In the genomic region with DNA sequence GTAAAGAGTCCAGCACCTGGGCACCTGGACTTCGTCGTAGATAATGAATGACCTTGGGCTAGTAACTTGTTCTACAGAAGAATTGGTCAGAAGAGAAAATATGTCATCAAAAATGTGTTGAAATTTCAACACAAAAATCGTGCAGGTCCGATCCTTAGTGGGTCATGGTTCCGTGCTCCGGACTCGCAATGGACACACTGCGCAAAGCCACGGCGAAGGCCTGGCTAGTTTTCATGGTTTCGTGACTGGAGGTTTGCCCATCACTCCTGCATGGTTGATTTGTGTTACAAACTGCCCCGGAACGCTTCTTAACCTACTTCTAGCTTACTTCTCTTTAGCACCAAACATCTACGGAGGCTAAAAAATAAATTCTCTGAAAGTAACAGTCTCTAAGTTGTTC, we compare ENCODE assay signal across 9 mouse cellular contexts. TPM values are rescaled to one million over a fixed set of nuclear protein-coding genes. Genes with fewer than 3 reads are reported as not detected.
A peak's percentile ranks its signal among the peaks of the same experiment; 100 is the strongest.
DNase-seq lines count a peak whose midpoint lies in the region; ATAC-seq and TF ChIP-seq lines count a peak whose summit lies in the region.
"Had no signal": no experiment of that assay in that cellular context is flagged by ENCODE, and none has a peak within 500 bp of the region (broad histone marks: within the 10 kb centered on the region; RNA-seq: fewer than 3 reads in every experiment).

No protein-coding gene starts in this region.

- H3K27me3 ChIP-seq in heart, postnatal 0 days (ENCODE audit: control insufficient read depth, insufficient read depth, low read length), result peaks cover 24% of the 10 kb centered on the region
- H3K27me3 ChIP-seq in embryonic facial prominence, embryonic 13.5 days, result peaks cover 17% of the 10 kb centered on the region
- H3K27me3 ChIP-seq in intestine, embryonic 16.5 days (replicated peaks; ENCODE audit: control insufficient read depth, insufficient read depth, low read length), result peaks cover 23% of the 10 kb centered on the region

- TF ChIP-seq CTCF in heart, postnatal 0 days (IDR thresholded peaks at IDR 0.05; ENCODE audit: low read depth), result no peak

- H3K4me1 ChIP-seq in heart, postnatal 0 days (ENCODE audit: control insufficient read depth, insufficient read depth), result peaks cover 7% of the 10 kb centered on the region; the same call in 1 of the 2 replicates
- H3K4me1 ChIP-seq in embryonic facial prominence, embryonic 13.5 days, result peaks cover 8% of the 10 kb centered on the region; the same call in 1 of the 2 replicates
- H3K4me1 ChIP-seq in intestine, embryonic 16.5 days (ENCODE audit: control insufficient read depth, insufficient read depth, low read length), result 0 out of 2 replicates have a peak, but pooled peaks cover 3% of the 10 kb centered on the region

- 84% methylated on average over 14 of the region's 14 CpGs for WGBS in heart, postnatal 0 days
- 90% methylated on average over 14 of the region's 14 CpGs for WGBS in embryonic facial prominence, embryonic 13.5 days
- WGBS in intestine, embryonic 16.5 days, result 82% methylated on average over 14 of the region's 14 CpGs

- peak overlapping the region; percentile 98; the same call in 1 of the 2 replicates for H3K4me2 ChIP-seq in heart, postnatal 0 days (ENCODE audit: low read depth, low read length)
- peak overlapping the region; percentile 93; the same call in 1 of the 2 replicates for H3K4me2 ChIP-seq in embryonic facial prominence, embryonic 13.5 days
- peak overlapping the region; percentile 94 for H3K4me2 ChIP-seq in intestine, embryonic 16.5 days (ENCODE audit: low read depth, low read length)

- no peaks in the 10 kb centered on the region for H3K36me3 ChIP-seq in heart, postnatal 0 days (replicated peaks; ENCODE audit: control insufficient read depth, insufficient read depth, low read length)
- no peaks in the 10 kb centered on the region for H3K36me3 ChIP-seq in embryonic facial prominence, embryonic 13.5 days
- no peaks in the 10 kb centered on the region for H3K36me3 ChIP-seq in intestine, embryonic 16.5 days (ENCODE audit: control insufficient read depth, insufficient read depth, low read length)

- H3K4me3 ChIP-seq in heart, postnatal 0 days (ENCODE audit: low read depth, low read length), result peak overlapping the region; percentile 50; the same call in 1 of the 2 replicates
- no peak overlapping the region for H3K4me3 ChIP-seq in embryonic facial prominence, embryonic 13.5 days
- peak overlapping the region; percentile 59; the same call in 1 of the 2 replicates for H3K4me3 ChIP-seq in intestine, embryonic 16.5 days (ENCODE audit: low read length)

- H3K9ac ChIP-seq in heart, postnatal 0 days (replicated peaks; ENCODE audit: low read depth, low read length), result no peak overlapping the region
- no peak overlapping the region for H3K9ac ChIP-seq in embryonic facial prominence, embryonic 13.5 days
- H3K9ac ChIP-seq in intestine, embryonic 16.5 days (ENCODE audit: low read depth, low read length), result no peak overlapping the region

- no peak for ATAC-seq in heart, postnatal 0 days (ENCODE audit: insufficient read depth, low read depth)
- ATAC-seq in embryonic facial prominence, embryonic 13.5 days (ENCODE audit: insufficient number of reproducible peaks, insufficient read depth, low FRiP score, low TSS enrichment, low read depth), result no peak
- ATAC-seq in intestine, embryonic 16.5 days, result no peak

- H3K9me3 ChIP-seq in heart, postnatal 0 days (replicated peaks; ENCODE audit: control insufficient read depth, low read length), result no peaks in the 10 kb centered on the region
- H3K9me3 ChIP-seq in embryonic facial prominence, embryonic 13.5 days, result no peaks in the 10 kb centered on the region
- H3K9me3 ChIP-seq in intestine, embryonic 16.5 days (ENCODE audit: control insufficient read depth, low read length), result no peaks in the 10 kb centered on the region

- no peak for DNase-seq in heart, postnatal 0 days (ENCODE audit: low spot score)
- DNase-seq in heart, adult 18-20 months, result no peak
- DNase-seq in cerebellum, adult 18-20 months, result peak; percentile 57 to 65
- no peak for DNase-seq in layer of hippocampus, adult 9-10 months (ENCODE audit: low spot score)
- no peak for DNase-seq in layer of hippocampus, adult 18-20 months (ENCODE audit: low spot score in 2 of 2)
- DNase-seq in lung, postnatal 14 days, result no peak
- DNase-seq: adrenal gland, postnatal 25 days had no signal

- no peak overlapping the region for H3K27ac ChIP-seq in heart, postnatal 0 days (ENCODE audit: low read depth)
- H3K27ac ChIP-seq in embryonic facial prominence, embryonic 13.5 days, result no peak overlapping the region
- no peak overlapping the region for H3K27ac ChIP-seq in intestine, embryonic 16.5 days (ENCODE audit: low read length)

- no peak for TF ChIP-seq EP300 in heart, postnatal 0 days (IDR thresholded peaks at IDR 0.05; ENCODE audit: low read depth)

RNA-seq across cellular contexts. Expression of gene St8sia1, which starts 1.4 kb away (rescaled TPM):
- total RNA-seq in heart, postnatal 0 days (2014; rRNA removed; ENCODE audit: low replicate concordance), result 0.04 and 3.5 TPM in 2 replicates
- 0.30 and 0.33 TPM in 2 replicates for polyA plus RNA-seq in heart, postnatal 0 days (2015; fragmentation: Nextera tagmentation; extraction: Ambion mirVana)
- total RNA-seq in heart, adult 18-20 months (2021), result under 1 TPM; 0.10 to 0.57 TPM
- polyA plus RNA-seq in embryonic facial prominence, embryonic 13.5 days (2015; fragmentation: Nextera tagmentation; extraction: Ambion mirVana), result 0.87 and 1.1 TPM in 2 replicates
- polyA plus RNA-seq in intestine, embryonic 16.5 days (2015; fragmentation: Nextera tagmentation; extraction: Ambion mirVana), result 1.4 and 1.6 TPM in 2 replicates
- total RNA-seq in layer of hippocampus, adult 18-20 months (2021), result 10 to 100 TPM; 34.1 TPM

Comparison
In these comparisons a context has a peak if more than half of its experiments do, and no peak if none do; other contexts are left out.
1. DNase-seq: peak in cerebellum, adult 18-20 months (2 of 2); none in heart, postnatal 0 days (single experiment), heart, adult 18-20 months (0 of 2), layer of hippocampus, adult 9-10 months (single experiment), layer of hippocampus, adult 18-20 months (0 of 2) and lung, postnatal 14 days (single experiment).
2. Peak in every context shown above with its lines, with median percentiles within 50 percentile points of each other: H3K4me2 ChIP-seq.